In genomic region chr11:95515376-95516323, GRCm38 (mm10) we compare ENCODE assay signal across 11 mouse cellular contexts. TPM values are rescaled to one million over a fixed set of nuclear protein-coding genes. Genes with fewer than 3 reads are reported as not detected.
DNase-seq lines count a peak whose midpoint lies in the region; ATAC-seq and TF ChIP-seq lines count a peak whose summit lies in the region.
"Had no signal": no experiment of that assay in that cellular context is flagged by ENCODE, and none has a peak within 500 bp of the region (broad histone marks: within the 10 kb centered on the region; RNA-seq: fewer than 3 reads in every experiment).

No protein-coding gene starts in this region.

- no peaks in the 10 kb centered on the region for H3K9me3 ChIP-seq in kidney, embryonic 15.5 days (replicated peaks)
- no peaks in the 10 kb centered on the region for H3K9me3 ChIP-seq in kidney, embryonic 14.5 days (ENCODE audit: control insufficient read depth, low read length)
- no peaks in the 10 kb centered on the region for H3K9me3 ChIP-seq in hindbrain, postnatal 0 days (ENCODE audit: low read length)
- H3K9me3 ChIP-seq: embryonic facial prominence, embryonic 15.5 days had no signal

- WGBS in kidney, embryonic 15.5 days = 46% methylated on average over 17 of the region's 17 CpGs
- 30% methylated on average over 17 of the region's 17 CpGs for WGBS in kidney, embryonic 14.5 days
- WGBS in hindbrain, postnatal 0 days = 39% methylated on average over 17 of the region's 17 CpGs

- no peak overlapping the region for H3K4me3 ChIP-seq in kidney, embryonic 15.5 days (replicated peaks)
- H3K4me3 ChIP-seq in kidney, embryonic 14.5 days (ENCODE audit: low read length) = no peak overlapping the region
- H3K4me3 ChIP-seq in hindbrain, postnatal 0 days (ENCODE audit: low read length) = no peak overlapping the region

- no peaks in the 10 kb centered on the region for H3K36me3 ChIP-seq in kidney, embryonic 15.5 days
- no peaks in the 10 kb centered on the region for H3K36me3 ChIP-seq in kidney, embryonic 14.5 days (ENCODE audit: control insufficient read depth, insufficient read depth, low read length)
- no peaks in the 10 kb centered on the region for H3K36me3 ChIP-seq in hindbrain, postnatal 0 days (ENCODE audit: insufficient read depth, low read length)
- H3K36me3 ChIP-seq: embryonic facial prominence, embryonic 15.5 days had no signal

- peaks cover 69% of the 10 kb centered on the region for H3K27me3 ChIP-seq in kidney, embryonic 15.5 days
- peaks cover 36% of the 10 kb centered on the region for H3K27me3 ChIP-seq in kidney, embryonic 14.5 days (ENCODE audit: control insufficient read depth, insufficient read depth, low read length)
- H3K27me3 ChIP-seq in hindbrain, postnatal 0 days (ENCODE audit: insufficient read depth, low read length) = no peaks in the 10 kb centered on the region

- peaks cover 58% of the 10 kb centered on the region for H3K4me1 ChIP-seq in kidney, embryonic 15.5 days
- peaks cover 21% of the 10 kb centered on the region for H3K4me1 ChIP-seq in kidney, embryonic 14.5 days (ENCODE audit: control insufficient read depth, insufficient read depth, low read length)
- 0 out of 2 replicates have a peak, but pooled peaks cover 3% of the 10 kb centered on the region for H3K4me1 ChIP-seq in hindbrain, postnatal 0 days (ENCODE audit: insufficient read depth, low read length)

- peak; percentile 56 for DNase-seq in cerebellum, adult 11-12 months
- DNase-seq in cerebellum, postnatal 4 days (ENCODE audit: low spot score in 2 of 2) = no peak
- no peak for DNase-seq in hindbrain, postnatal 0 days (ENCODE audit: low spot score)
- peak; percentile 40 for DNase-seq in neural tube, embryonic 10.5 days (ENCODE audit: extremely low spot score, low spot score)
- no peak for DNase-seq in spleen, postnatal 36 days (ENCODE audit: low spot score in 2 of 2)
- no peak for DNase-seq in frontal cortex, postnatal 10 days (ENCODE audit: low spot score in 2 of 2)
- DNase-seq: kidney, adult 8-10 months had no signal

- H3K27ac ChIP-seq in kidney, embryonic 15.5 days = 0 out of 2 replicates have a peak overlapping the region, but pooled peaks have one; percentile 37
- H3K27ac ChIP-seq in kidney, embryonic 14.5 days (ENCODE audit: low read depth, low read length) = no peak overlapping the region
- H3K27ac ChIP-seq in hindbrain, postnatal 0 days = peak overlapping the region; percentile 9; the same call in 1 of the 2 replicates
- H3K27ac ChIP-seq: embryonic facial prominence, embryonic 15.5 days; macrophage had no signal

- TF ChIP-seq CTCF in hindbrain, postnatal 0 days (IDR thresholded peaks at IDR 0.05; ENCODE audit: low read depth) = no peak

- peak overlapping the region; percentile 99 for H3K4me2 ChIP-seq in kidney, embryonic 15.5 days
- H3K4me2 ChIP-seq in kidney, embryonic 14.5 days (replicated peaks; ENCODE audit: low read depth, low read length) = no peak overlapping the region
- H3K4me2 ChIP-seq in hindbrain, postnatal 0 days (ENCODE audit: low read depth, low read length) = no peak overlapping the region

- no peak overlapping the region for H3K9ac ChIP-seq in kidney, embryonic 15.5 days
- H3K9ac ChIP-seq in kidney, embryonic 14.5 days (ENCODE audit: low read depth, low read length) = no peak overlapping the region
- H3K9ac ChIP-seq in hindbrain, postnatal 0 days (replicated peaks; ENCODE audit: low read length) = no peak overlapping the region

- ATAC-seq in kidney, embryonic 15.5 days (replicated peaks; ENCODE audit: low FRiP score) = no peak
- ATAC-seq in kidney, embryonic 14.5 days (ENCODE audit: low FRiP score, low TSS enrichment) = no peak
- no peak for ATAC-seq in hindbrain, postnatal 0 days

RNA-seq across cellular contexts. Expression of gene Nxph3, which starts 1.3 kb away (rescaled TPM):
- polyA plus RNA-seq in kidney, embryonic 15.5 days (2015; fragmentation: Nextera tagmentation; extraction: Ambion mirVana) = 0.32 and 0.40 TPM in 2 replicates
- 0.51 and 0.59 TPM in 2 replicates for polyA plus RNA-seq in kidney, embryonic 14.5 days (2014; fragmentation: Nextera tagmentation; extraction: Ambion mirVana)
- 21.4 and 23.6 TPM in 2 replicates for total RNA-seq in hindbrain, postnatal 0 days (2014; rRNA removed)
- polyA plus RNA-seq in hindbrain, postnatal 0 days (2015; fragmentation: Nextera tagmentation; extraction: Ambion mirVana) = 3.7 and 4.1 TPM in 2 replicates
- polyA plus RNA-seq: macrophage had no signal

Comparison
In these comparisons a context has a peak if more than half of its experiments do, and no peak if none do; other contexts are left out.
1. DNase-seq: peak in cerebellum, adult 11-12 months (single experiment) and neural tube, embryonic 10.5 days (single experiment); none in cerebellum, postnatal 4 days (0 of 2), hindbrain, postnatal 0 days (single experiment), spleen, postnatal 36 days (0 of 2) and frontal cortex, postnatal 10 days (0 of 2).